Mouse (Mus musculus) forebrain, embryonic 11.5 days (tissue): ENCODE measurements around the gene Atrip. TPM values are rescaled to one million over a fixed set of nuclear protein-coding genes. Genes with fewer than 3 reads are reported as not detected.

Experiments used
- ATAC-seq: fragments of 200-750 bp; cut with Nextera tagmentation; replicated peaks from 2 replicates; pipeline ENCODE4 v1.8.0; 2017; ENCODE audit warnings: moderate TSS enrichment; ENCODE audit not compliant: low FRiP score
- DNase-seq: peaks from one replicate; pipeline ENCODE4 v3.0.0-alpha.2; 2017; ENCODE audit warnings: low spot score
- H3K27ac ChIP-seq: fragments of 300-500 bp; sonication (generic); 2 replicates; pipeline ENCODE4 v1.5.1; 2014; ENCODE audit warnings: low read depth, low read length
- H3K27me3 ChIP-seq: fragments of 300-500 bp; sonication (generic); 2 replicates; pipeline ENCODE4 v1.6.1; 2014; ENCODE audit warnings: mild to moderate bottlenecking, low read length, mixed read lengths; ENCODE audit not compliant: control insufficient read depth, insufficient read depth
- H3K36me3 ChIP-seq: fragments of 300-500 bp; sonication (generic); 2 replicates; pipeline ENCODE4 v1.6.1; 2014; ENCODE audit warnings: mild to moderate bottlenecking, low read length, moderate library complexity, mixed read lengths; ENCODE audit not compliant: control insufficient read depth, insufficient read depth
- H3K4me1 ChIP-seq: fragments of 300-500 bp; sonication (generic); replicated peaks from 2 replicates; pipeline ENCODE4 v1.6.1; 2014; ENCODE audit warnings: low read length, mixed read lengths; ENCODE audit not compliant: control insufficient read depth, insufficient read depth
- H3K4me2 ChIP-seq: fragments of 300-500 bp; sonication (generic); 2 replicates; pipeline ENCODE4 v1.6.1; 2014; ENCODE audit warnings: low read depth, mild to moderate bottlenecking, low read length, moderate library complexity, mixed read lengths; ENCODE audit not compliant: severe bottlenecking
- H3K4me3 ChIP-seq: fragments of 300-500 bp; sonication (generic); 2 replicates; pipeline ENCODE4 v1.5.1; 2014; ENCODE audit warnings: low read depth, low read length
- H3K9ac ChIP-seq: fragments of 300-500 bp; sonication (generic); 2 replicates; pipeline ENCODE4 v1.6.1; 2014; ENCODE audit warnings: low read length
- H3K9me3 ChIP-seq: fragments of 300-500 bp; sonication (generic); 2 replicates; pipeline ENCODE4 v1.6.1; 2016; ENCODE audit warnings: low read length, mixed read lengths; ENCODE audit not compliant: control insufficient read depth
- WGBS: fragments of 180-500 bp; shearing (Covaris S2); extraction: QIAGEN DNeasy Blood & Tissue Kit; methylation state at CpG from one replicate; pipeline ENCODE4 v1.1.7; 2014; 5-methylcytosine and 5-hydroxymethylcytosine counted together
- polyA plus RNA-seq: library from polyadenylated mRNA; unstranded; fragments of >200 nt; fragmentation: Nextera tagmentation; extraction: Ambion mirVana; gene quantifications from 2 replicates; pipeline ENCODE4 v1.2.1, GENCODE M21; 2014

Atrip gene
- polyA plus RNA-seq, 1 experiment from 2014 or later: 32.1 TPM

DNA sequence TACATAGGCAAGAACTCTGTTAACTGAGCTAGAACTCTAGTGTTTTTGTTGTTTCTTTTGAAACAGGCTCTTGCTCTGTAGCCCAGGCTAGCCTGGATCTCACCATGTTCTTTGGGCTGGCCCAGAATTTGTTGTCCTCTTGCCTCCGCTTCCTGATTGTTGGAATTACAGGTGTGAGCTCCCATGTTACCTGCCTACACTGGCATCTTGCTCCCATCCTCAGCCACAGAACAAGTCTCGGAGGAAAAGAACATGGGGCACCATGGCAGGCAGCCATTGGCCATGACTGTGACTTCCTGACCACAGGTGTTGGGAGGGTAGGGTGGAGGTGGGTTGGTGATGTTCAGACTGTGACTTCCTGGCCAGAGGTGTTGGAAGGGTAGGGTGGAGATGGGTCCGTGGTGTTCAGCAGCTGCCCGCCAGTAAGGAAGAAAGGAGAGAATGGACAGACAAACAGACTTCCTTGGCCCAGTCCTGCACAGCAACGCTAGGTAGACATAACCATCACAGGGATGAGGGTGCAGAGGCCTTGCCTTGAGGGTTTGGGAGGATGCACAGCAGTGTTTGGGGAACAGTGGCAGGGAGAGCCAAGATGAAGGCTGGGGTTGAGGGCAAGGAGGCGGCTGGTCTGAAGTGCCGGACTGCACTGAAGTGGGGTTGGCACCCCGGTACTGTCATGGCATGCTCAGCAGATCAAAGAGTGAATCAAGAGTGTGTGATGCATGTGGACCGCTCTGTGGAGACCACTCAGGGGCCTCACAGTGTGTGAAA lies 21.2 kb downstream of the Atrip start:
- ATAC-seq (no peak), DNase-seq (no peak)
- Histone ChIP-seq H3K27ac (no peak overlapping the region), H3K9me3 (no peaks in the 10 kb centered on the region), H3K4me2 (no peak overlapping the region), H3K4me3 (no peak overlapping the region), H3K4me1 (0 out of 2 replicates have a peak, but pooled peaks cover 7% of the 10 kb centered on the region), H3K9ac (no peak overlapping the region), H3K27me3 (no peaks in the 10 kb centered on the region), H3K36me3 (no peaks in the 10 kb centered on the region; the same call in 1 of the 2 replicates)
- 88% methylated on average over 9 of the region's 9 CpGs for WGBS

DNA sequence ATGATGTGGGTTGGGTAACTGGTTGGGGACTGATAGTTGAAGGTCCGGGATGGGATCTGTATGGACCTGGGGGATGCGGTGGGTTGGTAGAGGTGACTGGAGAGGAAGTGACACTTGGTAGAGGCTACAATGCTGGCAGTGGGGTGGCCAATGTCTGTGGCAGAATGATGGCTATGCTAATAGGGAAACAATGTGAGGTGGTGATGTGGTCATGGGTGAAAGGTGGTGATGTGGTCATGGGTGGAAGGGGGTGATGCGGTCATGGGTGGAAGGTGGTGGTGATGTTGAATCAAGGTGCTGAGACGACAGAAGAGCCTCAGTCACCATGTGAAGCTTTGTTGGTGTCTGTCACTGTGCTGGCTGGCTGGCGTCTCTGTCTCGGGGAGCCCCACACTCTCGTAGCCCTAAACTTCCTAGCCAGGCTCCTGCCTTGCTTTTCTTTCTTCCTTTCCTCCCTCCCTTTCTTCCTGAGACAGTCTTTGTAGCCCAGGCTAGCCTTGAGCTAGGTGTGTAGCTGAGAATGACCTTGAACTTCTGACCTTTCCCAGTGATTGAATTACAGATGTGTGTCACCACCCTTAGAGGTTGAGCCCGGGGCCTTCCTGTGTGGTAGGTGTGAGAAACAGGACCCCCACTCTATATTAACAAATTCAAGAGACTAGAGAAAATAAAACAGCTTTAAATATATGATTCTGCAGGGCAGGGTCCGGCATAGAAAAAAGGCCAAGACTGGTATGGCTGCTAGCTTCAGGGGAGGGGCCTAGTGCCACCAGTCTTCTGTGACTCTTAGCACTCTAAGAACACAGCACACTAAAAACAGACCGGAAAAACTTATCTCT lies 22.1 kb downstream of the Atrip start:
- Histone ChIP-seq H3K4me1 (0 out of 2 replicates have a peak, but pooled peaks cover 7% of the 10 kb centered on the region), H3K27me3 (no peaks in the 10 kb centered on the region), H3K4me3 (no peak overlapping the region), H3K4me2 (no peak overlapping the region), H3K9me3 (no peaks in the 10 kb centered on the region), H3K9ac (no peak overlapping the region), H3K36me3 (no peaks in the 10 kb centered on the region; the same call in 1 of the 2 replicates), H3K27ac (no peak overlapping the region)
- 88% methylated on average over 10 of the region's 10 CpGs for WGBS
- DNase-seq (no peak), ATAC-seq (no peak)

- H3K9me3 ChIP-seq: no peaks in the 10 kb centered on the region
- H3K27ac ChIP-seq: no peak overlapping the region
- no peak for ATAC-seq
- no peaks in the 10 kb centered on the region for H3K36me3 ChIP-seq
- H3K4me3 ChIP-seq: no peak overlapping the region
- H3K4me1 ChIP-seq: 0 out of 2 replicates have a peak, but pooled peaks cover 7% of the 10 kb centered on the region
- H3K9ac ChIP-seq: no peak overlapping the region
- no peaks in the 10 kb centered on the region for H3K27me3 ChIP-seq
- DNase-seq: no peak
- H3K4me2 ChIP-seq: no peak overlapping the region
- 92% methylated on average over 13 of the region's 13 CpGs for WGBS
These were observed 22.9 kb downstream of the Atrip start for GRCm38 (mm10) chr9:109051011-109051501.

GRCm38 (mm10) chr9:109050674-109050997 lies 23.3 kb downstream of the Atrip start:
- WGBS: 85% methylated on average over 3 of the region's 3 CpGs
- H3K9me3 ChIP-seq: no peaks in the 10 kb centered on the region
- no peak for ATAC-seq

GRCm38 (mm10) chr9:109049996-109050673 lies 23.8 kb downstream of the Atrip start:
- Histone ChIP-seq H3K27me3 (no peaks in the 10 kb centered on the region), H3K4me2 (no peak overlapping the region), H3K9me3 (no peaks in the 10 kb centered on the region), H3K36me3 (no peaks in the 10 kb centered on the region), H3K27ac (no peak overlapping the region), H3K9ac (no peak overlapping the region), H3K4me3 (no peak overlapping the region), H3K4me1 (0 out of 2 replicates have a peak, but pooled peaks cover 5% of the 10 kb centered on the region)
- no peak for ATAC-seq
- 84% methylated on average over 9 of the region's 9 CpGs for WGBS
- DNase-seq: no peak

More at GRCm38 (mm10) chr9:109050674-109050997, 23.3 kb downstream of the Atrip start:
- DNase-seq: no peak
- H3K36me3 ChIP-seq: no peaks in the 10 kb centered on the region
- no peak overlapping the region for H3K27ac ChIP-seq
- no peak overlapping the region for H3K4me2 ChIP-seq
- H3K27me3 ChIP-seq: no peaks in the 10 kb centered on the region
- no peak overlapping the region for H3K9ac ChIP-seq
- no peak overlapping the region for H3K4me3 ChIP-seq
- 0 out of 2 replicates have a peak, but pooled peaks cover 7% of the 10 kb centered on the region for H3K4me1 ChIP-seq

- DNase-seq (no peak), ATAC-seq (no peak)
- 79% methylated on average over 7 of the region's 7 CpGs for WGBS
- Histone ChIP-seq H3K27ac (no peak overlapping the region), H3K9ac (no peak overlapping the region), H3K9me3 (no peaks in the 10 kb centered on the region), H3K4me1 (0 out of 2 replicates have a peak, but pooled peaks cover under 1% of the 10 kb centered on the region), H3K36me3 (no peaks in the 10 kb centered on the region), H3K4me2 (no peak overlapping the region), H3K4me3 (no peak overlapping the region), H3K27me3 (no peaks in the 10 kb centered on the region)
These were observed 24.6 kb downstream of the Atrip start for GRCm38 (mm10) chr9:109049316-109049715.

DNA sequence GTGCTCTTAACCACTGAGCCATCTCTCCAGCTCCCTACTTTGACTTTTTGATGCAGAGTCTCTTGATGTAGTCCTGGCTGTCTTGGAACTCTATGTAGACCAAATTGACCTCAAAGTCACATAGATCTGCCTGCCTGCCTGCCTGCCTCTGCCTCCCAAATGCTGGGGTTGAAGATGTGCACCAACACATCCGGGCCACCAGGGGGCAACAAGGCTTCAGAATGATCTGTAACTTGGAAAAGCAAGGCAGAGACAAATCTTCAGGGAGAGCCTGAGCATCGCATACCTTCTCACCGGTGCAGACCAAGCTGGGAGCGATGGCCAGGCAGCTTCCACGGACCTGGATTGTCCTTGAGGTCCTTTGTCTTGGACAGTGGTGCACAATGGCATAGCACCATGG lies 27.6 kb downstream of the Atrip start:
- Histone ChIP-seq H3K4me1 (no peaks in the 10 kb centered on the region), H3K9me3 (no peaks in the 10 kb centered on the region), H3K4me2 (no peak overlapping the region), H3K36me3 (no peaks in the 10 kb centered on the region), H3K4me3 (no peak overlapping the region), H3K9ac (no peak overlapping the region), H3K27me3 (no peaks in the 10 kb centered on the region), H3K27ac (no peak overlapping the region)
- 37% methylated on average over 5 of the region's 5 CpGs for WGBS
- no peak for ATAC-seq
- DNase-seq: peak; percentile 70

- no peaks in the 10 kb centered on the region for H3K4me1 ChIP-seq
- ATAC-seq (no peak), DNase-seq (no peak)
- WGBS: 77% methylated on average over 7 of the region's 7 CpGs
- no peak overlapping the region for H3K4me3 ChIP-seq
- no peaks in the 10 kb centered on the region for H3K36me3 ChIP-seq
- no peaks in the 10 kb centered on the region for H3K9me3 ChIP-seq
- H3K27ac ChIP-seq: no peak overlapping the region
- no peaks in the 10 kb centered on the region for H3K27me3 ChIP-seq
- no peak overlapping the region for H3K4me2 ChIP-seq
- no peak overlapping the region for H3K9ac ChIP-seq
These were observed 32.6 kb downstream of the Atrip start for GRCm38 (mm10) chr9:109041351-109041750.
